Mouse (Mus musculus) heart, postnatal 25 days (tissue): ENCODE results near the gene Gm10553. TPM values are rescaled to one million over a fixed set of nuclear protein-coding genes. Genes with fewer than 3 reads are reported as not detected.
"Not testable (repeated sequence)": the region's sequence is repeated elsewhere in the genome, so short reads cannot be mapped to it uniquely, and the experiment has no call there.

Experiments
- DNase-seq: peaks from one replicate; pipeline ENCODE4 v3.0.0; 2022; ENCODE audit warnings: low spot score
- intact Hi-C: fragments of 180-260 bp; cut with DNase I; formaldehyde crosslinking; loops from one replicate; pipeline ENCODE4 v1.15.1; 2025
- total RNA-seq, 2 experiments: library from RNA; stranded (reverse); gene quantifications; 2 replicates each; pipeline ENCODE4 v1.2.3; 2021

The Gm10553 gene
- total RNA-seq, 2 experiments from 2014 or later: not detected

GRCm38 (mm10) chr1:85133671-85134070, 33.7 kb downstream of the Gm10553 start:
- DNase-seq: not testable (repeated sequence)

More at GRCm38 (mm10) chr1:85133671-85134070, 33.7 kb downstream of the Gm10553 start:
- intact Hi-C loops: not testable (repeated sequence)

Other genes starting within 250 kb of the Gm10553 start
- under 1 TPM in 1 of 2 experiments, not detected in 1; 0.62 TPM for gene Slc16a14, start 165.0 kb upstream of the Gm10553 start, total RNA-seq
- not detected for gene A530032D15Rik, start 9.7 kb downstream of the Gm10553 start, total RNA-seq
- gene C130026I21Rik, start 170.4 kb downstream of the Gm10553 start, total RNA-seq: under 1 TPM; 0.73 TPM